Mouse (Mus musculus) retina, adult 2 months (tissue): ENCODE measurements around the gene Moxd1.
A peak's percentile ranks its signal among the peaks of the same experiment; 100 is the strongest.
"Not testable (repeated sequence)": the region's sequence is repeated elsewhere in the genome, so short reads cannot be mapped to it uniquely, and the experiment has no call there.

Experiments
- DNase-seq: peaks from one replicate; pipeline ENCODE4 v3.0.0-alpha.2; 2012; ENCODE audit warnings: low read depth, low spot score

Moxd1 gene

GRCm38 (mm10) chr10:24267520-24267919, 44.2 kb downstream of the Moxd1 start:
- no peak for DNase-seq

- no peak for DNase-seq
These were observed 47.8 kb downstream of the Moxd1 start for GRCm38 (mm10) chr10:24271077-24271637.

GRCm38 (mm10) chr10:24276211-24276610, 52.9 kb downstream of the Moxd1 start:
- no peak for DNase-seq

- DNase-seq, result no peak
These were observed 59.3 kb downstream of the Moxd1 start for GRCm38 (mm10) chr10:24282650-24283049.

- no peak for DNase-seq
These were observed 68.3 kb downstream of the Moxd1 start for GRCm38 (mm10) chr10:24291611-24292010.

- DNase-seq, result no peak
These were observed 69.4 kb downstream of the Moxd1 start for GRCm38 (mm10) chr10:24292671-24293070.

- no peak for DNase-seq
These were observed 73.3 kb downstream of the Moxd1 start for GRCm38 (mm10) chr10:24296608-24297007.

- DNase-seq, result no peak
These were observed 74.5 kb downstream of the Moxd1 start for GRCm38 (mm10) chr10:24297792-24298191.

- DNase-seq, result no peak
These were observed 75.2 kb downstream of the Moxd1 start for GRCm38 (mm10) chr10:24298260-24299244.

- DNase-seq, result peak; percentile 40
These were observed 88.9 kb downstream of the Moxd1 start for GRCm38 (mm10) chr10:24312191-24312611.

GRCm38 (mm10) chr10:24317126-24317836, 94.0 kb downstream of the Moxd1 start:
- DNase-seq, result no peak

GRCm38 (mm10) chr10:24320326-24320725, 97.0 kb downstream of the Moxd1 start:
- no peak for DNase-seq

- DNase-seq, result no peak
These were observed 99.7 kb downstream of the Moxd1 start for GRCm38 (mm10) chr10:24323066-24323465.

- DNase-seq, result not testable (repeated sequence)
These were observed 103.9 kb downstream of the Moxd1 start for GRCm38 (mm10) chr10:24327265-24327664.

- no peak for DNase-seq
These were observed 109.5 kb downstream of the Moxd1 start for GRCm38 (mm10) chr10:24332799-24333198.

- DNase-seq, result no peak
These were observed 116.4 kb downstream of the Moxd1 start for GRCm38 (mm10) chr10:24339593-24340143.

GRCm38 (mm10) chr10:24340551-24341213, 117.4 kb downstream of the Moxd1 start:
- DNase-seq, result no peak

- DNase-seq, result no peak
These were observed 117.9 kb downstream of the Moxd1 start for GRCm38 (mm10) chr10:24341214-24341589.

- no peak for DNase-seq
These were observed 119.8 kb downstream of the Moxd1 start for GRCm38 (mm10) chr10:24343068-24343467.
